Mouse (Mus musculus) c-Kit-positive CD71-negative TER-119-negative erythroid progenitor cells, embryonic 14.5 days (primary cell): ENCODE measurements around the gene Eif5.

Source experiments
- DNase-seq: peaks from one replicate; pipeline ENCODE4 v3.0.0-alpha.2; 2013; ENCODE audit warnings: low read depth

The Eif5 gene

DNA sequence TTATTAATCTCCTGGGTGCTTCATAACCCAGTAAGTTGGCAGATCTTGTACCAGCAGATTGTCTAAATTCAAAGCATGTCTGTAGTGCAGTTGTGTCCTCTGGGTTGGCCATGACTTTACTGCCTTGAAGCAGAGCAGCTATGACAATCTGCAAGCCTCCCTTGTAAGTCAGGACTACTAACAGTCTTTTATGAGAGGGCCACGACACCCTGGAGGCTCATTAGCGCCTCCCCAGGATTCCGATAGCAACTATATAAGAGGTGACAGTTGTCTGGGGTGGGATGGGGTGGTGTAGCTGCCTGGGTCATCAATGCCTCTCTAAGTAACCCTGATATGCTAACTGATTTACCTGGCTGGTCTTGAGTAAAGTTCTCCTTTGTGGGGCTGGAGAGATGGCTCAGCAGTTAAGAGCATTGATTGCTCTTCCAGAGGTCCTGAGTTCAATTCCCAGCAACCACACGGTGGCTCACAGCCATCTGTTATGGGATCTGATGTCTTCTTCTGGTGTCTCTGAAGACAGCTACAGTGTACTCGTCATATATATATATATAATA, 25.3 kb downstream of the Eif5 start:
- no peak for DNase-seq

DNA sequence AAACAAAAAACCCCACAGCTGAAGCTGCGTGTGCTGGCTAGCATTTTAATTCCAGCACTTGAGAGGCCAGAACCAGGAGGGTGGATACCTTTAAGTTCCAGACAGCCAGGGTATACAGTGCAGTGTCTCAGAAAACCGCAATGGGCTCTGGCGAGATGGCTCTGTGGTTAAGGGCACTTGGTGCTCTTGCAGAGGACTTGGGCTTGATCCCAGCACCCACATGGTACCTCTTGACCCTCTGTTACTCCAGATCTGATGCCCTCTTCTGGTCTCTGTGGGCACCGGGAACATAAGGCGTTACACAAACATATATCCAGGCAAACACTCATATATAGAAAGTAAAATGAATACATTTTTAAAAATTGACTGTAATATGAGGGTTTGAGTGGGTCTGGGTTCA, 27.5 kb downstream of the Eif5 start:
- DNase-seq = no peak

DNA sequence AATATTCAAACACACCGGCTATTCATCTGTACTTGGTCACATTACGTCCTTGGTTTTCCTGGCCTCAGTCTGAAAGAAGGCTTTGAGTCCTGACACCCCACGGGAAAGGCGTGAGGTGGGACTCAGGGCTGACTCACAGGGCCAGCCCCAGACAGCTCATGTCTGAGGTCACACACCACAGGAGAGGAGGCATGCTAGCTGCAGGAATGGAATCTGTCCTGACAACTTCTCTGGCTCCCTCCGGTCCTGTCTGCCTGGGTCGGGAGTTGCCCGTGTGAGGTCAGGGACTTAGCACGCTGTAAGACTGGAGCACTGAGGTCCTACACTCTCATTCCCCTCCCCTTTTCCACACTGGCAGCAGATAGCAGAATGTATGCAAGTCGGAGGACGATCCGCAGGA, 31.0 kb downstream of the Eif5 start:
- no peak for DNase-seq

DNA sequence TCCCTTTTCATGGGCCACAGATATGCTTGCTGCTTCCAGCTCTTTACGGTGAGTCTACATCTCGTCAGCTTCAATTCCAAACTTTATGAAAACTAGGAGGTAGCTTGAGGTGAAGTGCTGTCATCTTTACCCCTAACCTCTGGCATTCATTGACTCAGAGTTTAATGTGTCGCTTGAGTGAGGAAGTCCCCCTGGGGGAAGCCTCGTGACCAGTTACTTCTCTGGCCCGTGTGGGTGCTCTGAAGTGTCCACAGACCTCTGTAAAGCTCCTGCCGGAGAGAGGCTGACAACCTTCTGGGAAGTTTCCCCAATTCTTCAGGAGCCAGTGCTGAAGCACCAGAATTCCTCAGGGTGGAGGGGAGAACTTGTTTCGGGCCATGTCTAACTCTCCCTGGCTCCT, 34.6 kb downstream of the Eif5 start:
- no peak for DNase-seq

DNA sequence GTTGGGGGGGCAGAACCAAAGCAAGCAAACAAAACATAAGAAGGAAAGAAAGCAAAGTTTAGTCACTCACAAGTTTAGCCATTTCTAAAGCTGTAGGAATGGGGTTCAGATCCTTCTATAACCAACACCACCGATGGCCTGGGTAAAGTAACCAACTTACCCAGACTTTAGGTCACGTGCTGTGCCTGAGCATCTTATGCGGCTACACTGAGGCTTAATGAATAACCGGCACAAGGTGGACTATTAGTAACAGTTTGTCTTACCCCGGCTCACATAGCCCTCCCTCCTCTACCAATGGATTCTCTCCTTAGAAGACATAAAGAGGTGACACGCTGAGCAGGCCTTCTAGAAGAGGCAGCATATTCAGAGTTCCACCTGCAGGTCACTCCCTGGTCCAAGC, 35.5 kb downstream of the Eif5 start:
- DNase-seq = no peak

DNA sequence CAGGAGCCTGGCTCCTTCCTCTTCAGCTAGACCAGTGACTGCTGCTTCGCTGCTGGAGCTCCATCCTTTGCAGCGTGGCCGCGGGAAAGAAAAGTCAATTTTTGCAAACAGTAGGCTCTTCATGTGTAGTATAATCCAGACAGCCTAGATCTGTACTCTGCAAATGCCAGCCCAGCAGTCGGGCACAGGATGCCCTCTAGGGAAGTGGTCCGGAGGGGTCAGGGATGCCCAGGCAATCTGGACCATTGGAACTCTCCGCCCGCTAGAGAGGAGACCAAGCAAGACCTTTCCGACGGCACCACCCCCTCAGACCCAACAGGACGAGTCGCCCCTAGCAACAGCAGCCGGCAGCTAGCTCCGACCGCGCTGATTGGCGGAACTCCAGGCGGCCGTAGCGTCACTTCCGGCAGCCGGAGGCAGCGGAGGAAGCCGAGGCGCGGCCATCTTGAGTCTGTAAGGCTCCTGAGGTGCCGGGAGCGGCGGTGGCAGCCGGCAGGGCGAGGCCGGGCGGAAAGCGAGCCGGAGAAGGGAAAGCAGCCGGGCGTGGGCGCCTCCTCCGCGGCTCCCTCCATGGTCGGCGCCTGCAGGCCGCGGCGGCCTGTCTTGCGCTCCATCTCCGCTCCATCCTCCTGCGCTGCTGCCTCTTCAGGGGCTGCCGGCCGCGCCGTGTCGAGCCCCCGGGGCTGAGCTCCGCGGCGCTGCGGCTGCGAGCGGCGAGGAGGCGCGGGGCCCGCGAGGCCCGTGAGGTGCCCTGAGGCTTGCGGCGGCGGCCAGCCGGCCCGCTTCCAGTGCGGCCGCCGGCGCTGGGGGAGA, 36.5 kb downstream of the Eif5 start, which contains the start of gene Mark3:
Mark3 (plus strand) TSS at position 450 of the 813 bp plus-strand sequence.
- peak; percentile 92 for DNase-seq

DNA sequence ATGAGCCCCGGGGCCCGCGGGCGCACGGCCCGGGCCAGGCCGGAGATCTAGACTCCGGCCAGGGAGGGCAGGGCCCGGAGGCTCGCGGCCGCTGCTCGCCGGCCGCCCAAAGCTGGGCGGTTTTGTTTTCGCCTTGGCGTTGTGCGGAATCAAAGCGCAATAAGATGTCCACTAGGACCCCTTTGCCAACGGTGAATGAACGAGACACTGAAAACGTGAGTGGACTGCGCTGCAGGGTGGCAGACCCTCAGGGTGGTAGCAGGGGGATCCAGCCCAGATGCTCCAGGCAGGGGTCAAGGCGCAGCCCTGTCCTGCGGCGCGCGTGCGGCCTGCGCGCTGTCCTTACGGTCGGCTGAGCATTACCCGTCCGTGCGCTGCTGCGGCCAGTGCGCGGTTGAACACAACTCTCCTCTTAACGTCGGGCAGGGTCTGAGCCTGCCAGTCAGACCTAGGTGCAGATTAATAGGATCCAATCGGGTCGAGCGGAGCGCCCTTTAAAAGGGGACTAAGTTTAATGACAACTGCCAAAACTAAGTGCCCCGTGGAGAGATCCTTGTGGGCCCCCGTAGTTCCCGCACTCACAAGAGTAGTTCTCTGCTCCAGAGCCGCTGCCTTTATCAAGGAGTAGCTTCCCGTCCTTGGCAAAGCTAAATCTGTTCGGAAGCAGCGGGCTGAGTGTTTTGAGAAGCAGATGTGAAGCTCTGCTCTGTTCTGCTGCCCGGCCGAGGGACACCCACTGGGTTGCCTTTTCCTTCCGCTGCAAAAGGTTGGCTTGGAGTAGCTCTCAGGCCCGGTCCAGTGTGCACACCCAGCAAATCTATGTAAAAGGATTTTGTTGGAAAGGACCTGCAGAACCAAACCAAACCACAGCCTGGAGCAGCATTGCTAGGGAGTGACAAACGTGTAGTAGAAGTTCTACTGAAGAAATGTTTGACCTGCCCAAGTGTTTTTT, 37.3 kb downstream of the Eif5 start:
- no peak for DNase-seq

DNA sequence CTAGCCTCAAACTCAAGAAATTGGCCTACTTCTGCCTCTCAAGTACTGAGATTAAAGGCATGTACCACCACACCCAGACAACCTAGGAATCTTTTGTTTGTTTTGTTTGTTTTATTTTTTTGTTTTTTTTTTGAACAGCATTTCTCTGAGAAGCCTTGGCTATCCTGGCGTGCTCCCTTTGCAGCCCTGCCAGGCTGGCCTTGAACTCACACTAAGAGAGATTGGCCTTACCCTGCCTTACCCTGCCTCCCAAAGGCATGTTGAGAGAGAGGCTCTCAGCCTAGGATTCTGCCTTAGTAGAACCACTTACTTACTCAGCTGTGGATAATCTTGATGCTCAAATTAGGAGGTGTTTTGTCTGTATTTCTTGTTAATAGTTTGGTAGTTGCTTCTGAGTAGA, 45.2 kb downstream of the Eif5 start:
- no peak for DNase-seq

DNA sequence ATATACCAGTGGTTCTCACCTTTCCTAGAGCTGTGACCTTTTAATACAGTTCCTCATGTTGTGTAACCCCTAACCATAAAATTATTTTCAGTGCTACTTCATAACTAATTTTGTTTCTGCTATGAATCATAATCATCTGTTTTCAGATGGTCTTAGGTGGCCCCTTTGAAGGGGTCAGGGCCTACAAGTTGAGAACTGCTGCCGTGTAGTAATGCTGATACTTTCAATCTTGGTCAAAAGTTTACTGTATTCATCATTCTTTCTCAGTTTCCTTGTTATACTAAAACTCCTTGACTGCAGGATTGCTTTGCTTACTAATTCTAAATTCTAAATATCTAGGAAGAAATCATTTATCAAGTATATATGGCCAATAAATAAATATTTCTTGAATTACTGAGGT, 46.6 kb downstream of the Eif5 start:
- DNase-seq = no peak

DNA sequence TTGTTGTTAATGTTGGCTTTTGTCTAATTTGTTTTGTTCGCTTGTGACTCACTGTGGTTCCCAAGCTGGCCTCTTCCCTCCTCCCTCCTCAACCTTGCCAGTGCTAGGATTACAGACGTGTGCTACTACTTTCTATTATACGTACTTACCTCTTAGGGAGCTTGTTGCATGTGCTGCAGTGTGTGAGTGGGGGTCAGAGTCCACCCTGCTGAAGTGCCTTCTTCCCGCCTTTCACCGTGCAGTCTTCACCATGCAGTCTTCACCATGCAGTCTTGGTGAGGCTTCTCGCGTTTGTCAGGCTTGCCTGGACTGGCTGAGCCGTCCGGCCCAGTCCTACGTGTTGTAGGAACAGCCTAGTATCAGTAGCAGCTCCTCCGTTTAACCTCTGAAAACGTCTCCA, 49.4 kb downstream of the Eif5 start:
- no peak for DNase-seq

DNA sequence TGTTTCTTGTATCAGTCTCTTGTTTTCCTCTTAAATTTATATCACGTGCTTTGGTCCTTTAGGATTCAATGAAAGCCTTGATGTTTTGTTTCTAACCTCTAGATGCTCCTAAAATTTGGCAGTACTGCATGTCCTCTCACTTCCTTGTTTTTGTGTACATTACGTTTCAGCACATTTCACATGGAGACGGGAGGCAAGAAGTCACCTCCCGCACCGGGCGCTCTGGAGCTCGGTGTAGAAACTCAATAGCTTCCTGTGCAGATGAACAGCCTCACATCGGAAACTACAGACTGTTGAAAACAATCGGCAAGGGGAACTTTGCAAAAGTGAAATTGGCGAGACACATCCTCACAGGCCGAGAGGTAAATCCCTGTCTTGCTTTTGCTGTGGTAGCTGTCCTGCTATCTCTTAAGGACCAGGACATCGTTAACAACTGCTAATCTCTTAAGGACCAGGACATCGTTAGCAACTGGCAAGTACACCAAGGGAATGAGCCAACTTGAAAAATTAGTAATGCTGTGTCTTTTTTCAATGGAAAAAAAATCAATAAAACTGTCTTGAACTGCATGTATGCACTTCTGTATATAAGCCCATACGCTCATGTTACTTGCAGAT, 54.7 kb downstream of the Eif5 start:
- DNase-seq = peak; percentile 25

DNA sequence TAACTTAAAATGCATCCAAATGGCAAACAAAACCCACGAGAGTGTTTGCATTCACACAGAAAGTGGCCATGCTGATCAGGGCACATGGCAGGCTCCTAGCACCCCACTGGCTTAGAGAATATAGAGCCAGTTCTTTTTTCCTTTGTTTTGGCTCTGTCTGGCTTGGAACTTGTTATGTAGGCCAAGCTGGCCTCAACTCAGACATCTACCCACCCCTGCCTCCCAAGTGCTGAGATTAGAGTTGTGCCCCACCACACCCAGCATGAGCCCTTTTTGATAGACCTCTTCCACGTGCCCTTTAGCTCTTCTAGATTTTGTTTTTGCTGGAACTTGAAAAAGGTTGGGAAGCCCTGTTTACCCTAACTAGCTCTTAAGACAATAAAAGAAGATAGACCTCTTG, 56.0 kb downstream of the Eif5 start:
- DNase-seq = no peak
